Mouse (Mus musculus) fat pad, adult 2 months (tissue): ENCODE data around the gene Abcb1b.
"Not testable (repeated sequence)": the region's sequence is repeated elsewhere in the genome, so short reads cannot be mapped to it uniquely, and the experiment has no call there.

Experiments used
- DNase-seq: peaks from one replicate; pipeline ENCODE4 v3.0.0-alpha.2; 2011; ENCODE audit warnings: low read depth, low spot score; ENCODE audit errors: extremely low read depth

The Abcb1b gene

DNA sequence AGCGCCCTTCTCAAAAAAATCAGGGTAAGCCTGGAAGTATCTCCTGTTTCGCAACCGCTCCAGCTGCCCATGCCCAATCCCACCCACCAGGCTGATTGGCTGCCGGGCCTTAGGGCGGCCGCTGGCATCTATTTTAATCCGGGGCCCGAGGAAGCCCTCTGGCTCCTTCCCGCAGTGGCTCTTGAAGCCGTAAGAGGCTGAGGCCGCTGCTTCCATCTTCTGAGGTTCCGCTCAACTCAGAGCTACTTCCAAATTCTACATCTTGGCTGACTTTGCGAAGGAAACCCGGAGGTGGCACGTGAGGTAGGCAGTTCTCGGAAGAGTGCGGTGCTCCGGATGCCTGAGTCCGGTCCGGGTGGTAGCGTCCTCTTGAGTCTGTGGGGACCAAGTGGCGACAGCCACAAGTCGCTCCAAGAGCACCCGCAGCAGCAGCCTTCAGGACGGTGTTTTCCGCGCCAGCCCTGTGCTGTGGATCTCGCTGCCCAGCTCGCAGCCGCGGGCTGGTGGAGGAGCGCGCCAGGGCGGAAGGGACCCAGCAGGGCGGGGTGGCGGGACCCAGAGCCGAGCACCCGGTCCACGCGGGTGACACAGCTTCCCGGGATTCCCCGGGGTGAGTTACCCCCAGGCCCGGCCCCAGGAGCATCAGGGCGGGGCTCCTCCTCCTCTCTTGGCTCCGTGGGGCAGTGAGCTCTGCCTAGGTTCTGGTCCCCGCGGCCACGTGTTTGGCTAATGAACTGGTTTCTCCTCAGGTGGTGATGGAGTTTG, at the start of gene Abcb1b:
Gene Abcb1b (plus strand): TSS at position 161 of the 765 bp plus-strand sequence.
- no peak for DNase-seq

- DNase-seq, result no peak
Measured at GRCm38 (mm10) chr5:8772866-8773265, 25.1 kb upstream of the Abcb1b start.

DNA sequence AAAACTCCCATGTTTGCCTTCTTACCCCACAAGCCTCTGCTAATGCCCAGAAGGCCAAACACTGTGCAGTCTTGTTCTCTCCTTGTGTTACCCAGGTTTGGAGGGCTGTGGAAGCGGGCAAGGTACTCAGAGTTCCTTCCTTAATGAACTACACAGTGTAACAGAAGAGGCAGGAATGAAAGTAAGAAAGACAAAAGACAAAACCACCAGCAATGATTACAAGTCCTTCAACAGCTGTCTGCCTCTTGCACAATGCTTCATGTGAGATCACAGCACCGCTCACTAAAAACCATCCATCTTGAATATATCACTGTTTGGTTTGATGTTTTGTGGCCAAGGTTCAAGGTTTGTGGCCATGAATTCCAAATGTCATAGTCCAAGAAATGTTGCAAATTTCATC, 19.6 kb upstream of the Abcb1b start:
- no peak for DNase-seq

GRCm38 (mm10) chr5:8778751-8779150, 19.2 kb upstream of the Abcb1b start:
- no peak for DNase-seq

- no peak for DNase-seq
Measured at GRCm38 (mm10) chr5:8792281-8792680, 5.7 kb upstream of the Abcb1b start.

DNA sequence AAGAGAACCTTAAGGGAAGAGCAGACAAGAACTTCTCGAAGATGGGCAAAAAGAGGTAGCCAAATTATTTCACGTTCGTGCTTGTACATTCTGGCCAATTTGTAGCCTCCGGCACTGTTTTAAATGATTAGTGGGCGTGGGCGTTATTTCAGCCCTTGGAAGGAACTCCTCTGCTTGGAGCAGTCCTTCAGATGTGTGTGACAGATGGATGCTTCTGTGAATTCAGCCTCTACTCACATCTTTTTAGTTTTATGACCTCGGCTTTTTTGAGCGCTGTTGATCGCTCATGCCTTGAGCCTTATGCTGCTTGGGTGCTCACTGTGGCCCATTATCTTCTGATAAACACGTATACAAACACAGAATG, 787 bp downstream of the Abcb1b start:
- DNase-seq, result no peak

- no peak for DNase-seq
Measured at GRCm38 (mm10) chr5:8805742-8806141, 7.8 kb downstream of the Abcb1b start.

DNA sequence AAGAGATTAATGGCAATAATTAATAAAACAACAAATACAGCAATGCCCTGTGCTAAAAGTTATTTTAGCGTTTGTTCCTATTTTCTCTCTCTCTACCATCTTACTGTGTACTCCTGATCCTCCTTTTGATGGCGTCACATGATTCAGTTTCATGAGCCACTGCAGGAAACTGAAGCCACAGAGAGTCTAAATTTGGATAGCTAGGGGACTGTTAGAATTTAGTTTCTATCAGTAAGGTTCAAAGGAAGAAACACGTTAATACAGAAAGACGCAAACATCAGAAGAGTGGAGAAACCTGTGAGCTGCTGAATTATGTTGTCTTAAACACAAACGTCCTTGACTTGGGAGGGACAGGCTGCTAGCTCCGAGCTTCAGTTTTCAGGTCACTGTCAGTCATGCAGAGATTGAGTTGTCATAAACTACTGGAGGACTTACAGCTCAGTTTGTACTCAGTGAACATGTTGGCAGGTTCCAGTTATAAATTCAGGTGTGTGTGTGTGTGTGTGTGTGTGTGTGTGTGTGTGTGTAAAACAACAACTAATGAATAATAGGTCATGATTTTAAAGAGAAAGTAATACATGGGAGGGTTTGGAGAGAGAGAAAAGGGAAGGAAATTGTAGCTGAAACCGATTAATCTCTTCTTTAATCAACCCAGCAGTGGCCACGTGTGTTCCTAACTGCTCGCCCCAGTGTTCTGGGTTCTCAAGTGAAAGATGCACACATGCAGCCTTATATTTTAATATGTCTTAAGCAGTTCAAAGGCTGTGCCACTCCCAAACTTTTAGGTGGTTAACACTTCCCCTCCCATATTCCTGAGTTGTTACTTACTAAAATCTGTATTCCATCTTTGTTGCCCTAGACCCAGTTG, 9.4 kb downstream of the Abcb1b start:
- DNase-seq, result no peak

DNA sequence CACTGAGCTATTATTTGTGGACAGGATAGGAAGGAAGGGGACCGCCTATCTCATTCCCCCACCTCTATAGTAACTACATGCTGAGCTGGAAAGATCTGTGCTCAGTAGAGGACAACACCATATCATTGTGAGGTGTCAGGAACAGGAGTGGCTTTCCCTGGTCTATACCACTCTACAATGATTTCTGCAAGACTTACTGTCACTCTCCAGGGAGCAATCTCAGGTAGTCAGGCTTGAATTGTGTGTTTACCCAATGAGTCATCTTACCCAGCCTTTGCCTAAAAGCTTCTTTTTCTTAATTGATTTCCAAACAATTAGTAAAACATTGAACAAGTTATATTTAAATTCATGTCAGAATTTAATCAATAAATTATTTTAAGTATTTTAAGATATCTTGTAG, 15.9 kb downstream of the Abcb1b start:
- no peak for DNase-seq

GRCm38 (mm10) chr5:8819635-8820591, 22.0 kb downstream of the Abcb1b start:
- no peak for DNase-seq

GRCm38 (mm10) chr5:8820592-8821104, 22.7 kb downstream of the Abcb1b start:
- not testable (repeated sequence) for DNase-seq

GRCm38 (mm10) chr5:8838661-8839438, 40.9 kb downstream of the Abcb1b start:
- no peak for DNase-seq

DNA sequence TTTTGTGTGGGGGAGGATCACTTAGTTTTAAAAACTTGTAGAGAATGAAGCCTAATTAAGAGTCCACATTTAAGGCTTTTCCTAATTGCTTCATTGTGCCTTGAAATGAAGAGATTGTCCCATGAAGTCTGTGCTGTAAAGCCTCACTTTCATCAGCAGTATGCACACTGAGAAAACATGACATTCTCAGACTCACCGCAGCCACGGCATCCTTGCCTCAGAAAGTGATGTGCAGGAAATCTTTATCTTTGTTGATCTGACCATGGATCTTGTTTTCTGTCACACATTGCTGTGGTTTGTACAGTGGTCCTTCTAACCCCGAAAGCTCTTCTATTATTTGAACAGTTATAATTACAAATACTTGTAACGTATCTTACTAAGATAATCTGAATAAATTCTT, 41.7 kb downstream of the Abcb1b start:
- no peak for DNase-seq

- DNase-seq, result no peak
Measured at GRCm38 (mm10) chr5:8840887-8841286, 42.9 kb downstream of the Abcb1b start.

GRCm38 (mm10) chr5:8842815-8843214, 44.9 kb downstream of the Abcb1b start:
- no peak for DNase-seq

DNA sequence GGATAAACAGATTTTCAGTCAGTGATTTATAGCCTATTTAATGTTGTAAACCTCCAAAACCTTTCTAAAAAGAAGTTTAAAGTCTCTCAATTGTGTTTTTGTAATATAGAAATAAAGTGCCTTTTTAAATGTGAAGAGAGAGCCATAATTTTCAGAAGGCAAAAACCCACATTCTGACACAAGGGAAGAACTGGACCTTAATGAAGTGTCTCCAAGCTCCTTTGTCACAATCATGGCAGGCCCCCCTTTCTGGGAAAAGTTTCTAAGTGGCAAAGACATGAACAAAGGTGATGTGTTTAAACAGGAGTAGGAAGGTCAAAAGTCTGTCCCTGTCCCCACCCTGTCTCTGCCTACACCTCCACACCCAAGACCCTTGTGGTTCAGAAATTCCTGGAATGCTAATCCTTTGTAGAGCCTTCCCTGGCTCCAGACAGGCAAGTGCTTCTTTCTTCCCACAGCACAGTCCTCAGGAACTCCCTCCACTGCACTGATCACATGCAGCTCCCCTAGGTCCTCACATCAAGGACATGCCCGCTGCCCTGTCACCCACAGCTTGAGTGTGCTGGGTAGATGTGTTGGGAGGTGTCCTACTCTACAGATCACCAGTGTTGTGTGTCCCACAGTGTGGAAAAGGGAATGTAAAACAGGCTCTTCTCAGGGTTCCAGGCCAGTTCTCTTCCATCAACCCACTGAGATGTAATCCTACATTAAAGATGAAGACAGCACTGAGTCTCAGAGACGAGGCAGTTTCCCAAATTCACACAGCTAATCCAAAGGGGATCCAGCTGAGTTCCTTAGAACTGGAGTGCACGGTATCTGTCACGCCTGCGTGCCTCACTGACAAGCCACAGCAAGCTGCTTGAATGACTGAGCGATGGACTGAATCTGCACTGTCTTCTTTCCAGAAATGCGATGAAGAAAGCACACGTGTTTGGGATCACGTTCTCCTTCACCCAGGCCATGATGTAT, 50.9 kb downstream of the Abcb1b start:
- not testable (repeated sequence) for DNase-seq

DNA sequence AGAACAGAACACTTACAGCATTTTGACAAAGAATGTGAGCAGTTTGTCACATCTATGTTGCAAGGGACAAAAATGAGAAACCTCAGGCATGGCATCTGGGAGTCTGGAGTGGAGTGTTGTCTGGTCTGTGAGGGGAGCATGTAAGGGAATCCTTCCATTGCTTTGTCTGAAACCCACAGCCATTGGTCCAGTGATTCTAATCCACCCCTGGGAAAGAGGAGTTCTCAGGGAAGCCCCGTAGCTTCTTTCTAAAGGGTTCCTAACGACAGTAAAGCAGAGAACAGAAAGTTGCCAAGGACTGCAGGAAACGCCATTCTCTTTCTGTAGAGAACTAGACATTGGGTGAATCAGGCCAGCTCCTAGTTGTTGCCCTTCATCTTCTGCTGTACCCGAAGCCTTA, 52.9 kb downstream of the Abcb1b start:
- no peak for DNase-seq

- DNase-seq, result no peak
Measured at GRCm38 (mm10) chr5:8857201-8857600, 59.3 kb downstream of the Abcb1b start.

GRCm38 (mm10) chr5:8861811-8862210, 63.9 kb downstream of the Abcb1b start:
- DNase-seq, result no peak
